Mouse (Mus musculus): ENCODE measurements around the gene Rad21l. TPM values are rescaled to one million over a fixed set of nuclear protein-coding genes. Genes with fewer than 3 reads are reported as not detected.

Gene Rad21l
- polyA plus RNA-seq, 1 experiment from 2014 or later = not detected

GRCm38 (mm10) chr2:151609974-151610373, 58.4 kb downstream of the Rad21l start:
- WGBS (ENCODE audit: insufficient replicate concordance) = 30% methylated on average over 3 of the region's 3 CpGs
- Histone ChIP-seq H3K4me1 (ENCODE audit: control insufficient read depth, low read depth, low read length) (no peaks in the 10 kb centered on the region), H3K27me3 (ENCODE audit: control insufficient read depth, insufficient read depth, low read depth, low read length) (no peaks in the 10 kb centered on the region), H3K4me2 (ENCODE audit: low read depth, low read length) (no peak overlapping the region), H3K9ac (ENCODE audit: low read depth, low read length) (no peak overlapping the region), H3K27ac (ENCODE audit: low read length) (no peak overlapping the region), H3K4me3 (ENCODE audit: low read depth, low read length) (no peak overlapping the region), H3K9me3 (replicated peaks; ENCODE audit: control insufficient read depth, low read length) (no peaks in the 10 kb centered on the region), H3K36me3 (ENCODE audit: control insufficient read depth, insufficient read depth) (no peaks in the 10 kb centered on the region)
- ATAC-seq (ENCODE audit: low read depth) = no peak

GRCm38 (mm10) chr2:151608435-151608834, 59.9 kb downstream of the Rad21l start:
- H3K9ac ChIP-seq (ENCODE audit: low read depth, low read length) = no peak overlapping the region
- H3K4me1 ChIP-seq (ENCODE audit: control insufficient read depth, low read depth, low read length) = no peaks in the 10 kb centered on the region
- 22% methylated on average over 1 of the region's 1 CpGs for WGBS (ENCODE audit: insufficient replicate concordance)
- H3K27ac ChIP-seq (ENCODE audit: low read length) = no peak overlapping the region
- no peaks in the 10 kb centered on the region for H3K27me3 ChIP-seq (ENCODE audit: control insufficient read depth, insufficient read depth, low read depth, low read length)
- H3K4me3 ChIP-seq (ENCODE audit: low read depth, low read length) = no peak overlapping the region
- ATAC-seq (ENCODE audit: low read depth) = no peak
- no peaks in the 10 kb centered on the region for H3K9me3 ChIP-seq (replicated peaks; ENCODE audit: control insufficient read depth, low read length)
- no peak overlapping the region for H3K4me2 ChIP-seq (ENCODE audit: low read depth, low read length)
- no peaks in the 10 kb centered on the region for H3K36me3 ChIP-seq (ENCODE audit: control insufficient read depth, insufficient read depth)

GRCm38 (mm10) chr2:151605437-151605987, 62.8 kb downstream of the Rad21l start:
- 25% methylated on average over 11 of the region's 11 CpGs for WGBS (ENCODE audit: insufficient replicate concordance)
- Histone ChIP-seq H3K27ac (ENCODE audit: low read length) (no peak overlapping the region), H3K4me3 (ENCODE audit: low read depth, low read length) (no peak overlapping the region), H3K4me2 (ENCODE audit: low read depth, low read length) (no peak overlapping the region), H3K9ac (ENCODE audit: low read depth, low read length) (no peak overlapping the region), H3K36me3 (ENCODE audit: control insufficient read depth, insufficient read depth) (no peaks in the 10 kb centered on the region), H3K27me3 (ENCODE audit: control insufficient read depth, insufficient read depth, low read depth, low read length) (no peaks in the 10 kb centered on the region), H3K9me3 (replicated peaks; ENCODE audit: control insufficient read depth, low read length) (no peaks in the 10 kb centered on the region), H3K4me1 (ENCODE audit: control insufficient read depth, low read depth, low read length) (no peaks in the 10 kb centered on the region)
- ATAC-seq (ENCODE audit: low read depth) = no peak

- Histone ChIP-seq H3K27ac (ENCODE audit: low read length) (no peak overlapping the region), H3K4me1 (ENCODE audit: control insufficient read depth, low read depth, low read length) (no peaks in the 10 kb centered on the region), H3K4me2 (ENCODE audit: low read depth, low read length) (no peak overlapping the region), H3K36me3 (ENCODE audit: control insufficient read depth, insufficient read depth) (no peaks in the 10 kb centered on the region), H3K27me3 (ENCODE audit: control insufficient read depth, insufficient read depth, low read depth, low read length) (no peaks in the 10 kb centered on the region), H3K9ac (ENCODE audit: low read depth, low read length) (no peak overlapping the region), H3K4me3 (ENCODE audit: low read depth, low read length) (no peak overlapping the region), H3K9me3 (replicated peaks; ENCODE audit: control insufficient read depth, low read length) (no peaks in the 10 kb centered on the region)
- 43% methylated on average over 4 of the region's 4 CpGs for WGBS (ENCODE audit: insufficient replicate concordance)
- ATAC-seq (ENCODE audit: low read depth) = no peak
Observed at GRCm38 (mm10) chr2:151603630-151604029, 64.7 kb downstream of the Rad21l start.

- 27% methylated on average over 4 of the region's 4 CpGs for whole genome bisulfite sequencing (ENCODE audit: insufficient replicate concordance)
- H3K4me3 ChIP-seq (ENCODE audit: low read depth, low read length) = no peak overlapping the region
- H3K9me3 ChIP-seq (replicated peaks; ENCODE audit: control insufficient read depth, low read length) = no peaks in the 10 kb centered on the region
- H3K4me2 ChIP-seq (ENCODE audit: low read depth, low read length) = no peak overlapping the region
- H3K9ac ChIP-seq (ENCODE audit: low read depth, low read length) = no peak overlapping the region
- H3K27me3 ChIP-seq (ENCODE audit: control insufficient read depth, insufficient read depth, low read depth, low read length) = no peaks in the 10 kb centered on the region
- no peak for ATAC-seq (ENCODE audit: low read depth)
- H3K27ac ChIP-seq (ENCODE audit: low read length) = no peak overlapping the region
- H3K4me1 ChIP-seq (ENCODE audit: control insufficient read depth, low read depth, low read length) = no peaks in the 10 kb centered on the region
- H3K36me3 ChIP-seq (ENCODE audit: control insufficient read depth, insufficient read depth) = no peaks in the 10 kb centered on the region
Observed at GRCm38 (mm10) chr2:151602106-151602505, 66.2 kb downstream of the Rad21l start.

- Histone ChIP-seq H3K4me1 (ENCODE audit: control insufficient read depth, low read depth, low read length) (no peaks in the 10 kb centered on the region), H3K4me3 (ENCODE audit: low read depth, low read length) (no peak overlapping the region), H3K9me3 (replicated peaks; ENCODE audit: control insufficient read depth, low read length) (no peaks in the 10 kb centered on the region), H3K27me3 (ENCODE audit: control insufficient read depth, insufficient read depth, low read depth, low read length) (no peaks in the 10 kb centered on the region), H3K9ac (ENCODE audit: low read depth, low read length) (no peak overlapping the region), H3K27ac (ENCODE audit: low read length) (no peak overlapping the region), H3K36me3 (ENCODE audit: control insufficient read depth, insufficient read depth) (no peaks in the 10 kb centered on the region), H3K4me2 (ENCODE audit: low read depth, low read length) (no peak overlapping the region)
- WGBS (ENCODE audit: insufficient replicate concordance) = 36% methylated on average over 2 of the region's 2 CpGs
- ATAC-seq (ENCODE audit: low read depth) = no peak
Observed at GRCm38 (mm10) chr2:151598068-151598467, 70.3 kb downstream of the Rad21l start.

Other genes starting within 250 kb of the Rad21l start
- gene 4921509C19Rik, start 192.4 kb downstream of the Rad21l start, polyA plus RNA-seq (2015; fragmentation: Nextera tagmentation; extraction: Ambion mirVana) = not detected in 2 replicates
- gene Nsfl1c, start 174.4 kb downstream of the Rad21l start, polyA plus RNA-seq (2015; fragmentation: Nextera tagmentation; extraction: Ambion mirVana) = 54.7 and 63.0 TPM in 2 replicates
- gene Fkbp1a, start 126.0 kb downstream of the Rad21l start, polyA plus RNA-seq (2015; fragmentation: Nextera tagmentation; extraction: Ambion mirVana) = 112 and 114 TPM in 2 replicates
- 0.06 and 0.24 TPM in 2 replicates for gene Sdcbp2, start 95.9 kb downstream of the Rad21l start, polyA plus RNA-seq (2015; fragmentation: Nextera tagmentation; extraction: Ambion mirVana)
- 0.04 and 0.08 TPM in 2 replicates for gene Snph, start 35.9 kb downstream of the Rad21l start, polyA plus RNA-seq (2015; fragmentation: Nextera tagmentation; extraction: Ambion mirVana)
- 0.11 TPM in 1 of 2 replicates, not detected in the other for gene Tmem74b, start 33.5 kb upstream of the Rad21l start, polyA plus RNA-seq (2015; fragmentation: Nextera tagmentation; extraction: Ambion mirVana)
- 44.3 and 45.9 TPM in 2 replicates for gene Psmf1, start 75.7 kb upstream of the Rad21l start, polyA plus RNA-seq (2015; fragmentation: Nextera tagmentation; extraction: Ambion mirVana)
- gene Rspo4, start 174.4 kb upstream of the Rad21l start, polyA plus RNA-seq (2015; fragmentation: Nextera tagmentation; extraction: Ambion mirVana) = 0.09 TPM in 1 of 2 replicates, not detected in the other
- gene Angpt4, start 242.7 kb upstream of the Rad21l start, polyA plus RNA-seq (2015; fragmentation: Nextera tagmentation; extraction: Ambion mirVana) = 0.06 and 0.11 TPM in 2 replicates

Measured in liver, embryonic 16.5 days (tissue).